Mouse (Mus musculus): ENCODE results near the gene Shisa7.
"Not testable (repeated sequence)": the region's sequence is repeated elsewhere in the genome, so short reads cannot be mapped to it uniquely, and the experiment has no call there.

The Shisa7 gene

GRCm38 (mm10) chr7:4849372-4849771 is 4.9 kb upstream of the Shisa7 start:
- no peak for DNase-seq (ENCODE audit: low read depth, low spot score)

- peak; percentile 93 for DNase-seq (ENCODE audit: low read depth, low spot score)
Measured at GRCm38 (mm10) chr7:4844917-4845309, 417 bp upstream of the Shisa7 start.

GRCm38 (mm10) chr7:4843604-4844244 is 772 bp downstream of the Shisa7 start:
- DNase-seq (ENCODE audit: low read depth, low spot score): peak; percentile 67

DNA sequence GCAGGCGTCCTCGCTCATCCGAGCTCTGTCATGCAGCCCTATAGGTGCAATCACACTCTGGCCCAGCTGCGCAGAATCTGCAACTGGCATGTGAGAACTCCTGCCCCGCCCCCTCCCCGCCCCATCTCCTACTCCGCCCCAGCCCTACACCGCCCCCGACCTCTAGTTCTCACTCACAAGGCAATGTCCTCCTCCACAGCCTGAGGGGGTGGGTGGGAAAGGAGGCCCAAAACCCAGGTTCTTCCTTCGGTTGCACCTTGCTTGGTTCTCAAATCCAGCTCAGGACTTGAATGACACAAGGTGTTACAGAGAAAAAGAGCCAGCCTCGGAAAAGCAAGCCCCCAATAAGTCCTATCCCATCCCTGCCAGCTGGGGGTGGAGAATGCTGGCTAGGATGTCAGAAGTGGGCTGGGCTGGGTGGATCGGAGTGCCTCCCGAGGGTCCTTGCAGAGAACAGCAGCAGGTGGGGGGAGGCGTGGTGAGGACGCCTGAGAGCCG is 1.8 kb downstream of the Shisa7 start:
- DNase-seq (ENCODE audit: low read depth, low spot score): peak; percentile 50

GRCm38 (mm10) chr7:4842077-4842476 is 2.4 kb downstream of the Shisa7 start:
- peak; percentile 44 for DNase-seq (ENCODE audit: low read depth, low spot score)

DNA sequence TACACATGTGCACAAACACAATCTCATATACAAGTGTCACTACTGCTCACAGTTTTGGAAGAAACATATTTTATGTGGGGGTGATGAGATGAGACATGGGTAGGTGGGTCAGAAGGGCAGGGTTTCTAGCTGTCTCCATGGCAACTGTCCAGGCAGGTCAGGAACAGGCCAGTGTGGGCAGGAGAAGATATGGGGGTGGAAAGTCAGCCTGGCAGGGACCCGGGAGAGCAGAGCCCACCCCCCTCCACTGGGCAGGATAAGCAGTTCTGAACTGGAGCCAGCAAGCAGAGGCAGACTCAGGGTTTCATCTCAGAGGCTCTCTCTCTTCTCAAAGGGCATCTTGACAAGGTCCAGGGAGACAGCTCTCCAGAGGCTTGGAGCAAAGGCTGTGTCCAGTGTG is 6.9 kb downstream of the Shisa7 start:
- no peak for DNase-seq (ENCODE audit: low read depth, low spot score)

DNA sequence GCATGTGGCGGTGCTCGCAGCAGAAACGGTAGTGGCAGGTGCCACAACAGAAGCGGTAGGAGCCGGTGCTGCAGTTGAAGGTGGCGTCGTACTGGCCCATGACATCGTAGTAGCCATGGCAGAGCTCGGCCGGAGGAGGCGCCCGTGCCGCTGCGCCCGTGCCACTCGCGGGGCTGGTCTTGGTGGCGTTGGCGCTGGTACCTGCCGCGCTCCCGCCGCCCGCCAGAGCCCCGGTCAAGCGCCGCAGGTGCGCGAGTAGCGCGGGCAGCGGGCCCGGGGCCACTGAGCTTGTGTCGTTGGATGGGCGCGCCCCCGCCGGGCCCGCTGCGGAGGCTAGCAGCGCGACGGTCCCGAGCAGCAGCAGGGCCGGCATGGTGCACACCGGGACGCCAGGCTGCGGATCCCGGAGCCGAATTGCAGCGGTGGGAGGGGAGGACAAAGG is 8.1 kb downstream of the Shisa7 start:
- no peak for DNase-seq (ENCODE audit: low read depth, low spot score)

DNA sequence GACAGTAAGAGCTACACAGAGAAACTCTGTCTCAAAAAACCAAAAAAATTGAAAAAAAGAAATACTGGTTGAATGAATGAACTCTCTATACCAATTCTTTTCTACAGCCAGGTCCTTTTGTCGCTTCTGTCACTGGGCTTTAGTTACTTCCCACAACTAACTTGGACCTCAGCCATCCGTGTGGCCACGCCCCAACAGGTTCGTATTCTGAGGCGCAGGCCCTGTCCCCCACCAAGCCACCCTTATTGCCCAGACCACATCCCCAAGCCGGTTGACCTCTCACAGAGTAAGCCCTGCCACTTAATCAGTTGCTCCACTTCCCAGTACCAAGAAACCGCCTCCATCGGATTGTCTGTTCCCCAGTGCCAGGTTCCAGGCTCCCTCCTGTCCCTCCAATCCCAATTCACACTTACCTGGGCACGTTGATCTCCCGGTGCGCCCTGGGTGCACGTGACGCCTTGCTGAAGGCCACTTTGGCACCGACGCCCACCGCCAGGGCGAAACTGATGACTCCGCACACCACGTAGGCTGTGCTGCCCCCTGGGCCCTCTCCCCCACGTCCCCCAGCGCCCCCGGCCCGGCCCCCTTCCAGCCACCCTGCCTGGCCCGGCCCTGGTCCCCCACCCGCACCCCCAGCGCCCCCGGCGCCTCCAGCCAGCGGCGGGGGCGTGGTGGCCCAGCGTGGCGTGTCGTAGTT is 8.7 kb downstream of the Shisa7 start:
- no peak for DNase-seq (ENCODE audit: low read depth, low spot score)

GRCm38 (mm10) chr7:4830476-4830875 is 14.0 kb downstream of the Shisa7 start:
- DNase-seq (ENCODE audit: low read depth, low spot score): no peak

DNA sequence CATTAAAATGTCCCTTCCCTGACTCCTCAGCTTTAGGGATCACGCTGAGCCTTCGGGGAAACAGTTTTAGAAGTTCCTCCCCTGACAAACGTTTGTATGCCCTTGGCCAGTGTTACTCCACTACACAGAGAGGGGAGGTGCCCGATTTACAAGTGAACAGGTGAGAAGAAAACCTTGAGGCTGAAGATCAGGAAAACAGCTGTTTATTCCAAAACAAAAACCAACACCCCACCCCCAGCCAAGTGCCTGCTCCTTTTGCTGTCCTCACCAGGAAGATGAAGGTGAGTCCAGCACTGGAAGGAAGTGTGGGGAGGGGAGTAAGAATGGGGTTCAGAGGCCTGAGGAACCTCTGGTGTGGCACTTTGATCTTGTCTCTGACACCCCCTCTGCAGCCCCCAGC is 19.1 kb downstream of the Shisa7 start:
- DNase-seq (ENCODE audit: low read depth, low spot score): no peak

DNA sequence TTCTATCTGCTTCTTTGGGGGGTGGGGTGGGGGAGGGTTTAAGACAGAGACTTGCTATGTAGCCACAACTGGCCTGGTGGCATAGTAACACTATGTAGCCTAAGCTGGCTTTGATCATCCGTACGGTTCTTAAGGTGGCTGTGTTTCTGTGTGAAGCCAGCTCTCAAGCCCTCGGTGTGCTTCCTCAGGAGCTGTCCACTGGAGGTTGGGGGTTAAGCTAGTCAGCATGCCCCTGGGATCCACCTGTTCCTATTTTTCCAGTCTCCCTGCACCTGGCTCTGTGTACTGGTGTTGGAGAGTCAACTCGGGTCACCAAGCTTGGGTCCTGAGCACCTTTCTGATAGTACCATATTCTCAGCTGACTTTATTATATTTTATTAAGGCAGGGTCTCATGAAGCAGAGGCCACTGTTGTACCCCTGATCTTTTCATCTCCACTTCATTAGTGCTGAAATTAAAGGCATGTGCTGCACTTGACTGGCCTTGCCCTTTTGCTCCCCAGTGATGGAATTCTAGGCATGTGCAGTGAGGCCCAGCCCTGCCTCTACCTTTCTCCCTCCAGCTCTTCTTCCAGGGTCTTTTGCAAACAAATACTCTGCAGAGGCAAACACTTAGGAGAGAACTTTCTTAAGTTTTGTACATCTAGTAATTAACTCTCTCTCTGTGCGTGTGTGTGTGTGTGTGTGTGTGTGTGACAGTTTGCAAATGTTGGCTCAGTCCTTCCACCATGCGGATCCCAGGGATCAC is 22.2 kb downstream of the Shisa7 start:
- DNase-seq (ENCODE audit: low read depth, low spot score): no peak

GRCm38 (mm10) chr7:4821690-4822089 is 22.8 kb downstream of the Shisa7 start:
- peak; percentile 70 for DNase-seq (ENCODE audit: low read depth, low spot score)

- not testable (repeated sequence) for DNase-seq (ENCODE audit: low read depth, low spot score)
Measured at GRCm38 (mm10) chr7:4820925-4821324, 23.6 kb downstream of the Shisa7 start.

DNA sequence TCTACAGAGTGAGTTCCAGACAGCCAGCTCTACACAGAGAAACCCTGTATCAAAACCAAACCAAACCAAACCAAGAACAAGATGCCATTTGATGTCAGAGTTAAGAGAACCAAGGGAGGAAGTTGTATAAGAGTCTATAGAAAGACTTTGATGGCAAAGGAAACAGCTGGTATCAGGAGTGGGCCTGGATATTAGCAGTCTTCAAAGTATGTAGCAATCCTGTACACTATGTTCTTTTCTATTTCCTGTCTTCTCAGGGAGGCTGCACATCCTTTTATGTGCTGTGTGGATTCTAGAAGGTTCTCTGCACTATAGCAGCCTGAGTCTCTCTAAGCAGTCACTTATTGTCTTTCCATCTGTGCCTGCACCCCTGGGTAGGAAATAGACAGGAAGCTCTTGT is 27.9 kb downstream of the Shisa7 start:
- DNase-seq (ENCODE audit: low read depth, low spot score): no peak

- no peak for DNase-seq (ENCODE audit: low read depth, low spot score)
Measured at GRCm38 (mm10) chr7:4813105-4813791, 31.2 kb downstream of the Shisa7 start.

- peak; percentile 100 for DNase-seq (ENCODE audit: low read depth, low spot score)
Measured at GRCm38 (mm10) chr7:4812303-4813104, 32.0 kb downstream of the Shisa7 start, which contains the start of gene Ube2s. Ube2s (minus strand) TSS chr7:4812590.

DNA sequence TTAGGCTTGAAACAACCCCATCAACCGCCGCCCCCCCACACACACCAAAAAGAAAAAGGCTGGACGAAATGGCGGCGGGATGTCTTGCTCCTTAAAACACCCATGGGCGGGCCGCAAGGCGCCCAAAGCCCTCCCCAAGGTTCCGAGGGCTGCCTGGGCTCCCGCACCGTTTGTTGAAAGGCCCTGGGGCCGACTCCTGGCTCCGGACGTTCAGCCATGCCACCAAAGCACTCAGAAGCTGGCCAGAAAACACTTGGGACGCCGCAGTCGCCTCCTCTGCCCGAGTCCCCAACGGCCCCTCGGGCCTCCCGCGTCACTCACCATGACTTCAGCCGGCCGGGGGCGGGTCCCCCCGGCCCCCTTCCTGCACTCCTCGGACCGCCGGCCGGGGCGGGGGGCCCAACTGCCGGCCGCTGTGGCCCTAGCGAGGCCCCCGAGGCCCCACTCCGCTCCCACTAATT is 32.6 kb downstream of the Shisa7 start:
- DNase-seq (ENCODE audit: low read depth, low spot score): no peak

DNA sequence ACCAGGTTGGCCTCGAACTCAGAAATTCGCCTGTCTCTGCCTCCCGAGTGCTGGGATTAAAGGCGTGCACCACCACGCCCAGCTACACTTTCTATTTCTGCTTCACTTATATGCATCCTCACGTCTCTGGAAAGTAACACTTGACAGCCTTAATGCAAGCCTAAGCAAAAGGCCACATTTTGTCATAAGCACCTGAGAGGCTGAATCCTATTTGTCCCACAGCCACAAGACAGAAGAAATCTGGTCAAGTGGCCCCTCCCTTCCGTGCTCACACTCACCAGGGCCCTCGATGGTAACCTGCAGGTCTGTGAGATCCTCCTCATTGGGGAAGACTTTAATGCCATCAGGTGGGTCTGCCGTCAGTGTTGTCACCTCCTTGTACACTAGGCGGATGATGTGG is 33.4 kb downstream of the Shisa7 start:
- DNase-seq (ENCODE audit: low read depth, low spot score): not testable (repeated sequence)

GRCm38 (mm10) chr7:4806716-4807115 is 37.8 kb downstream of the Shisa7 start:
- DNase-seq (ENCODE audit: low read depth, low spot score): no peak

DNA sequence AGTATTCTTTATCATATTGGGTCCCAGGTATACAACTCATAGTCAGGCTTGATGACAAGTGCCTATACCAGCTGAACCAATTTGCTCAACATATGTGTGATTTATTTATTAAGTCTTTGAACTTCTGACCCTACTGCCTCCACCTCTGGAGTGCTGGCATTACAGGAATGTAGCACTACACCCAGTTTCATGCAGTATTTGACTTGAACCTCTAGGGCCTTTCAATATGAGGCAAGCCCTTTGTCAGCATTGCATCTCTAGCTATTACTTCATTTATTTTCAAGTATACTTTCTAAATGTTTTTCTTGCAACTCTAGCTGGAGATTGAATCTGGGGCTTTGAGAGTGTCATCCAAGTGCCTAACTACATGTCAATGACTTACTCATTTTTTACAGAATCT is 42.2 kb downstream of the Shisa7 start:
- no peak for DNase-seq (ENCODE audit: low read depth, low spot score)
